Mouse (Mus musculus) CH12.LX (cell line): Measurements from ENCODE around the gene Itgb3bp.

Experiments
- CHD2 ChIP-seq: IDR thresholded peaks from 2 replicates; pipeline ENCODE4 v1.6.1; 2011; ENCODE audit warnings: low read length, improper control_type of control experiment
- CTCF ChIP-seq, 2 experiments: IDR thresholded peaks in 1 of 2; conservative IDR thresholded peaks in 1 of 2; 2 replicates each; pipeline ENCODE4 v1.5.1; 2011 to 2012; ENCODE audit warnings: low read depth in 2 of 2, low read length in 2 of 2, improper control_type of control experiment in 1 of 2, inconsistent platforms in 1 of 2, mild to moderate bottlenecking in 1 of 2, moderate library complexity in 1 of 2
- EP300 ChIP-seq: IDR thresholded peaks from 2 replicates; pipeline ENCODE4 v1.6.1; 2011; ENCODE audit warnings: low read length, improper control_type of control experiment
- ETS1 ChIP-seq: conservative IDR thresholded peaks from 2 replicates; pipeline ENCODE4 v1.6.1; 2012; ENCODE audit warnings: low read depth, mild to moderate bottlenecking, inconsistent platforms, low read length, improper control_type of control experiment, moderate library complexity
- HCFC1 ChIP-seq: IDR thresholded peaks from 2 replicates; pipeline ENCODE4 v1.6.1; 2012; ENCODE audit warnings: low read depth, mild to moderate bottlenecking, inconsistent platforms, low read length, improper control_type of control experiment
- MAX ChIP-seq: IDR thresholded peaks from 2 replicates; pipeline ENCODE4 v1.6.1; 2011; ENCODE audit warnings: low read length, improper control_type of control experiment
- MAZ ChIP-seq: IDR thresholded peaks from 2 replicates; pipeline ENCODE4 v1.6.1; 2012; ENCODE audit warnings: low read depth, mild to moderate bottlenecking, inconsistent platforms, low read length, improper control_type of control experiment, moderate library complexity
- NELFE ChIP-seq: IDR thresholded peaks from 2 replicates; pipeline ENCODE4 v1.6.1; 2011; ENCODE audit warnings: low read depth, low read length, improper control_type of control experiment
- POLR2A ChIP-seq: IDR thresholded peaks from 2 replicates; pipeline ENCODE4 v1.6.1; 2011; ENCODE audit warnings: low read depth, mild to moderate bottlenecking, improper control_type of control experiment, low read length
- RCOR1 ChIP-seq: conservative IDR thresholded peaks from 2 replicates; pipeline ENCODE4 v1.6.1; 2012; ENCODE audit warnings: low read depth, mild to moderate bottlenecking, inconsistent platforms, low read length, improper control_type of control experiment
- TCF12 ChIP-seq: IDR thresholded peaks from 2 replicates; pipeline ENCODE4 v1.6.1; 2014; ENCODE audit warnings: low read depth, mild to moderate bottlenecking, inconsistent platforms, low read length, improper control_type of control experiment
- UBTF ChIP-seq: IDR thresholded peaks from 2 replicates; pipeline ENCODE4 v1.6.1; 2012; ENCODE audit warnings: low read depth, mild to moderate bottlenecking, inconsistent platforms, low read length, improper control_type of control experiment, moderate library complexity

DNA sequence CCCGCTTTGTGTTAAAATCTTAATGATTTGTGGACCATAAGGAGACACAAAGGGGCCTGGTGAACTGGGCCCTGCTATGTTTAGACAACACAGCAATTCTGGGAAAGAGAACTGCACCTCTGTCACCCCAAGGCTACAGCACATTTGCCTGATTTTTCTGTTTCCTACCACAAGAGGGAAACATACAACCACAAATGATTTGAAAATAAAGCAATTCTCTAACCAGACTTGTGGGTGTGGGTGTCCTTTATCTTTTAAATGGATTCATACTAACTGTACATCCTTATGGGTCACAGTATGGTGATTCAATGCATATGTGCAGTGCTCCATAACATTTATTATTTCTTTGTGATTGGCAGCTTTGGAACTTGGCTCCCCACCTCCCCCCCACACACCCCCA, 17.6 kb upstream of the Itgb3bp start:
- TF ChIP-seq MAX = no peak
- TF ChIP-seq NELFE = no peak
- TF ChIP-seq RCOR1 = no peak
- peak; percentile 9 to 67; a peak in 2 of 4 replicates for TF ChIP-seq CTCF (conservative IDR thresholded peaks at IDR 0.05 in 1 of 2, IDR thresholded peaks at IDR 0.05 in 1 of 2; ENCODE audit: low read depth in 2 of 2, low read length in 2 of 2)
- no peak for TF ChIP-seq POLR2A
- no peak for TF ChIP-seq TCF12
- TF ChIP-seq HCFC1 = no peak
- TF ChIP-seq UBTF = no peak
- TF ChIP-seq ETS1 = no peak
- TF ChIP-seq EP300 = no peak
- no peak for TF ChIP-seq MAZ
- TF ChIP-seq CHD2 = no peak
